Mouse (Mus musculus) bone marrow macrophage, adult 2 months (primary cell): ENCODE measurements at regions not wholly inside any gene's neighbourhood (a gene's known extent, or its start where the extent isn't known, plus 50 kb on each side); places are given as distances from the start of the nearest gene placed in this dataset.

ENCODE experiments used
- H3K27ac ChIP-seq: 2 replicates; pipeline ENCODE4 v1.5.1; 2012; ENCODE audit warnings: low read depth, low read length; ENCODE audit not compliant: insufficient read depth
- H3K4me1 ChIP-seq: 2 replicates; pipeline ENCODE4 v1.6.1; 2012; ENCODE audit warnings: low read length; ENCODE audit not compliant: control insufficient read depth, insufficient read depth
- H3K4me3 ChIP-seq: 2 replicates; pipeline ENCODE4 v1.5.1; 2012; ENCODE audit warnings: mild to moderate bottlenecking, low read length, moderate library complexity; ENCODE audit not compliant: insufficient read depth
- CTCF ChIP-seq: IDR thresholded peaks from 2 replicates; pipeline ENCODE4 v1.5.1; 2012; ENCODE audit warnings: low read depth, mild to moderate bottlenecking, low read length, moderate library complexity
- POLR2A ChIP-seq: IDR thresholded peaks from 2 replicates; pipeline ENCODE4 v1.6.1; 2012; ENCODE audit warnings: mild to moderate bottlenecking, low read depth, low read length, borderline replicate concordance

DNA sequence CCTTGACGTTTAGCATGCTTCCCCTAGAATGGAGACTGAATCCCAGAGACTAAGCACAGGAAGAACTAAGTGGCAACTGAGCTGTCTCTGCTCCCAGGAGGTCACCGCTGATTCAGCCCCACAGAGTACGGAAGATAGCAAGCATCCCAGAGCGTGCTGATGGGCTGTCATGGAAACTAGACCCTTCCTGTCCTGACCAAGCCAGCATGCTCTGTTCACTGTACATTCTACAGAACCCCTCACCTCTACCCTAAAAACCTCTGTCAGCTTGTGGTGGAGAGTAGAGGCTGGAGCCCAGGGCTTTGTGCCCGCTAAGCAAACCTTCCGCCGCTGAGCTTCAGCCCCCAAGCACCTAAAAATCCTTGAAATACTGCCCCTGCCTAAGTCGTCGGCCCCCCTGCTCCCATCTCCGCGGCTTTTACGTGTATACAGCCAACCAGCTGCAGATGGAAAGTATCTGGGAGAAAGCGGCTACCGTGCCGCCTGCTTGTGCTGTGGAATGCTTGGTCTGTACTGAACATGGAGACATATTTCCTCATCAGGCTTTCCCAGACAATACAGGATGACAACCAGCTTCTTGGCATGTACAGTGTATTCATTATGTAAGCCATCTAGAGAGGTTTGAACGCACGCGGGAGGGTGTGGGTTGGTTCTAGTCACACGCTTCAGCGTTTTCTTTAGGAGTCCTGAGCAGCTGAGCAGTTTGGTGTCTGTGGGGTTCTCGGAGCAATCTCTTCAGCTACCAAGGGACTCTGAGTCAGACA, 237.1 kb downstream of the Tshz3 start:
- Histone ChIP-seq H3K27ac (no peak overlapping the region), H3K4me1 (no peaks in the 10 kb centered on the region), H3K4me3 (no peak overlapping the region)
- TF ChIP-seq POLR2A (no peak), CTCF (no peak)

DNA sequence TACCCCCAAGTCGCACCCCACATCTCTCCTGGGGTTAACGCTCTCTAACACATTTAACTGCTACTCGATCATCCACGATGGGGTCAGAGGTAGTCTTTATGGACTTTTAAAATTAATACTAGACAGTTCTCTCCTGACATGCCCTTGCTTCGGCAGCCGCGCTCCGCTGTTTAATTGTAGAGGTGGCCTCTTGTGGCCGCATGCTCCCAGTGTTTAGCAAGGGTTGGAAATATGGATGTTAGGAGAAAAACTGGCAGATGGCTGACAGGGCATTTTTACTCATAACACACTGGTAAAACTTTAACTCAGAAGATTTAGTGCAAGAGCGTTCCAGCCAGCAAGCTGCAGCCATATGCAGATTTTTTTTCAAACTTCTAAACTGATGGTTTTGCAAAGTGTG, 242.7 kb downstream of the Tshz3 start:
- no peak for TF ChIP-seq POLR2A
- no peak for TF ChIP-seq CTCF
- no peak overlapping the region for H3K27ac ChIP-seq
- no peaks in the 10 kb centered on the region for H3K4me1 ChIP-seq
- H3K4me3 ChIP-seq, result no peak overlapping the region

DNA sequence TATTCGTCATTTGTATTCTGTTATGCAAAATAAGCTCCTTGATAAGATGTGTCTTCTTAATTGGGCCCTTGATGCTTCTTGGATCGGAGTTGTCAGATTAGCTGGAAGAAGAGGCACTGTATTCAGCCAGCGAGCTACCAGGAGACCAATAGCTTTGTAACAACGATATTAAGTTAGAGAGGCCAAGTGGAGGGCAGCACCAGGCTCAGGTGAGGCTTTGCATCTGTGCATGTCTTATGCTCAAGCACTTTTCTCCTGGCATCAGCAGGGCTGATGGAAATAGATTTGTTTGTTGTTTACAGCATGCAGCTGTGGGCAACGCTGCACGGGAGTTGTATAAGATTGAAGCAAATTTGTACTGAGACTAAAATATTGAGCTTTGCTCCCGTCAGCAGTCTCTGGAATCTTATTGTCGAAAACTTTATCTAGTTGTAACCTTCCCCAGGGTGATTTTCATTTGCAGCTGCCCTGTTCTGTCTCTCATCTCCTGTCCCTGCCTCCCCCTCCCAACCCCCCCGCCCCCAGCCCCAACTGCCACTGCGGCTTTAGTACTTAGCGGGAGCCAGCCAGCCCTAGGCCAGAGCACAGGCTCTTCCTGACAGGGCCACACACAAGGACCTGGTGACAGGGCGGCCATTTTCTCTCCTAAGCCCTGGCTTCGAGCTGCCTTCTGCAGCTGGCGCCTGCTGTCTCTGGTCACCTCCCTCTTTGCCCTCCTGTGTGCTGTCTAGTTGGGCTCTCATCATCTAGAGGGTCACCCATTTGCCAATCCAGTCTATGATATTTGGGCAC, 247.3 kb downstream of the Tshz3 start:
- H3K4me3 ChIP-seq, result no peak overlapping the region
- no peak overlapping the region for H3K27ac ChIP-seq
- TF ChIP-seq CTCF (no peak), POLR2A (no peak)
- H3K4me1 ChIP-seq, result no peaks in the 10 kb centered on the region

DNA sequence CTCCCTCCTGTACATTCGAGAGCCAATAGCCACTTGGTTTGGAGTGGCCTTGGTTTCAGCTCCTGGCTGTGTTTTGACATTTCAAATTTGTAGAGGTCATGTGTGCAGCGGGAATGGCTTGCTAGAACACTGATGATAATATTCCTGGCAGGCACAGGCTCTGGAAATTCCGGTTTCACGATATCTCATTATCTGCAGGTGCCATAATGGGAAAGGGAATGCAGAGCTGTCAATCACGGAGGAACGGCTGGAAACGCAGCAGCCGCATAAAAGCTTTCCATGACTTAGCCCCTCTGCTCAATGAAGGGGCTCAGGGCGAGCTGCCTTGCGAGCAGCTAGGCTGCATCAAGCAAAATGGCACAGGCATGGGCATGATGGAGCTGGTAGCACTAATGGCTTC, 251.6 kb downstream of the Tshz3 start:
- TF ChIP-seq POLR2A, result no peak
- no peak for TF ChIP-seq CTCF
- Histone ChIP-seq H3K4me1 (no peaks in the 10 kb centered on the region), H3K4me3 (no peak overlapping the region), H3K27ac (no peak overlapping the region)

DNA sequence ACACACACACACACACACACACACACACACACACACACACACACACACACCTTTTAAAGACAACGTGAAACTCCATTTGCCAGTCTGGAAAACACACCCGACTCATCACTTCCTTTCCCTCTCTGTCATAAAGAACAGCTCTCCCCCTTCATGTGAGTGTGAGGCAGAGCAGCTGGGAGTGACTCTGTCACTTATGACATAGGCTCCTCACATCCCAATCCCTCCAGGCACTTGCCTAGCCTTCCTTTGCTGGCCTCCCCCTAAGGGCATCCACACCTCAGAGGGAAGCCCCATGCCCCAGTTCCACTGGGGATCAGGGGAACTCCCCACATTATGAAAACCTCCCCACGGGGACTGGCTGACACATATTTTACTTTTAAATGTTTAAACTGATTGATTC, 257.5 kb downstream of the Tshz3 start:
- no peak for TF ChIP-seq POLR2A
- no peak for TF ChIP-seq CTCF
- Histone ChIP-seq H3K4me1 (no peaks in the 10 kb centered on the region), H3K4me3 (no peak overlapping the region), H3K27ac (no peak overlapping the region)

DNA sequence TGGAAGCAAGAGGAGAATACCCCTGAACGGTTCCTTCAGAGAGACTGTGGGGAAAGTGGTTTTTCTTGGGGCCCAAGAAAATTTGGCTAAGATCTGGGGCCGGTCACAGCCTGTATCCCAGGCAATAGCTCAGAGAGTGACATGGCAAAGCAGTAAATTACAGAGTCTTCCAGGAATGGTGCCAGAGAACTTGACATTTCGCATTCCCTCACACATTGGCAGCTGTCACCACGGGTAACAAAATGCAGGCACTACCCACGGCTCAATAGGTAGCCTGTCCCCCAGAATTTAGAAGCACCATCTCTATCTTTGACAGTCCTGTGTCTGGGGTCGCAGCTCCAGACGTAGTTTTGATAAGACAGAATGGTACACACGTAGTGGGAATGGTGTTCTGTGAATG, 260.3 kb downstream of the Tshz3 start:
- no peaks in the 10 kb centered on the region for H3K4me1 ChIP-seq
- TF ChIP-seq POLR2A, result no peak
- TF ChIP-seq CTCF, result no peak
- H3K4me3 ChIP-seq, result no peak overlapping the region
- no peak overlapping the region for H3K27ac ChIP-seq

DNA sequence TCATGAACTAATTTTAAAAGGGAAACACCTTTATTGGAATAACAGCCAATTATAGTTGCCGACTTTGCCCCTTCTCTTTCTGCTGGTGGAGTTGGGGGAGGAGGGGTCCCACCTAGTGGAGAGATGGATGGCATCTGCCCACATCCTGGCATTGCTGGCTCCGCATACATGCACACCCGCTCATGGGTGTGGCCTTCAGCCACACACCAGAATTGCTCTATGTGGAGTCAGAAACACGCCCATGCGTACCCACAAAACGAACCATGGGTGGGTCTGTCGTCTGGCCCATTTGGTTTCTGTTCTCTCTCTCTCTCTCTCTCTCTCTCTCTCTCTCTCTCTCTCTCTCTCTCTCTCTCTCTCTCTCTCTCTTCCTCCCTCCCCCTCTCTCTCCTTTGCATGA, 273.9 kb downstream of the Tshz3 start:
- Histone ChIP-seq H3K27ac (no peak overlapping the region), H3K4me3 (no peak overlapping the region), H3K4me1 (no peaks in the 10 kb centered on the region)
- TF ChIP-seq POLR2A (no peak), CTCF (no peak)

DNA sequence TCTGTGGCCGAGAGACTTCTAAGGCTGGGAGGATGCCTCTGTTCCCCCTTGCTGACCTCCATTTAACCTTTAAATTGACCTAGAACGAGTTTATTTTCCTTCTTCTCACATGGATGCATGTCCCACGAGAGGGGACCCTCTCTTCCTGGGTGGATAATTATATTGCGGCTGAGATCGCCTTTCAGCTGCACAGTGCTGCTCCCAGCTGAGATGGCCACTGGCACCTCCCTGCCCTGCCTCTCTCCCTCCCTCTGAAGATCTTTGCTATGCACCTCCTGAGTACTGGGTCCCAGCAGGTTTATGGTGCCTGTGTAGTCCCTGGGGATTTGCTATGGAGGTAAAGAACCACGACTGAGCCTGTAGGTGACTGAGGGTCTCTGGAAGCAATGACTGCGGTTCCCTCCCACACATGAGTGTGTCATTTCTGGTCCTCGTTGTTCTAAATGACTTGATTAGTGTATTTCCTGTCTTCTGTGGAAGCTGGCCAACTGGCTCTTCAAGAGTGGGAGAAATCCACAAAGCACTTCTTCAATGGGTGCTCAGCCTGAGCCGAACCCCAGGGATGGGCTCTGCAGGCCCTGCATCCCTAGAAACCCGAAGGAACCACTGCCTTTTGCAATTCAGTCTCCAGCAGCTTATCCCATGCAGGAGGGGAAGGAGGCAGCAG, 275.9 kb downstream of the Tshz3 start:
- no peak overlapping the region for H3K27ac ChIP-seq
- TF ChIP-seq CTCF, result no peak
- no peak for TF ChIP-seq POLR2A
- H3K4me1 ChIP-seq, result no peaks in the 10 kb centered on the region
- no peak overlapping the region for H3K4me3 ChIP-seq

DNA sequence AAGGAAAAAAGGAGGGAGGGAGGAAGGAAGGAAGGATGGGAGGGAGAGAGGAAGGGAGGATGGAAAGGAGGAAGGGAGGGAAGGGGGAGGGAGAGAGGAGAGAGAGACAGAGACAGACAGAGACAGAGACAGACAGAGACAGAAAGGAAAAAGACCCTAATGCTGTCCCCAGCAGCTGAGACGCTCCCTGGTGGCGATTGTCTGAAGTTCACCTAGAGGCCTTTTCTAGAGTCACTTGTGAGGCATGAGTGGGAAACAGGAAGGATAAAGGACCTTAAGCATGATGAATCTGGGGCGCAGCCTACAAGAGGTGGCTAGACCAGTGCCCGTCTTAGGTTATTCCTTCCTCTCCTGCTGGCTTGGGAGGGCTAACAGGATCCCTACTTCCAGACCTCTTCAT, 276.7 kb downstream of the Tshz3 start:
- Histone ChIP-seq H3K27ac (no peak overlapping the region), H3K4me3 (no peak overlapping the region), H3K4me1 (no peaks in the 10 kb centered on the region)
- TF ChIP-seq POLR2A, result no peak
- TF ChIP-seq CTCF, result no peak

DNA sequence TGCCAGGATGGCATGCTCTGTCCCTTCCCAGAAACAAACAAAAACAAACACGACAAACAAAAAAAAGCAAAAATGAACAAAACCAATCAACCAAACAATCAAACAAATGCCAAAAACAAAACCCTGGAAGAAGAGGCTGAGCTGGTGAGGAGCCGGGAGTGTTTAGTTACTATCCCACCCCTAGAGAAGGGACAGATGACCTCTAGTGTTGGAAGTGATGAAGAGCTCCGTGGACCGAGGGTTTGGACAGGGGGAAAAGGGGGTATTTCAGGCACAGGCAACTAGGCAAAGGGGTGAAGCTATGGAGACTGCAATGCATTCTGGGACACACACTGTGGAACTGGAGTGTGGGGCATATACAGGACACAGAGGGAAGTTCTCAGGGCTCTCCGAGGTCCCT, 277.6 kb downstream of the Tshz3 start:
- Histone ChIP-seq H3K27ac (no peak overlapping the region), H3K4me1 (no peaks in the 10 kb centered on the region), H3K4me3 (no peak overlapping the region)
- TF ChIP-seq POLR2A (no peak), CTCF (no peak)
